Mouse (Mus musculus) liver, embryonic 14.5 days (tissue): ENCODE measurements around the gene Pde9a.

Source experiments
- CTCF ChIP-seq: IDR thresholded peaks from 2 replicates; pipeline ENCODE4 v1.5.1; 2016; ENCODE audit warnings: antibody characterized with exemption, low read depth, control low read depth
- EP300 ChIP-seq: IDR thresholded peaks from 2 replicates; pipeline ENCODE4 v1.6.1; 2016; ENCODE audit warnings: antibody characterized with exemption, low read depth

GRCm38 (mm10) chr17:31470766-31471418 is 84.9 kb downstream of the Pde9a start:
- no peak for TF ChIP-seq CTCF
- TF ChIP-seq EP300, result no peak
